Mouse (Mus musculus): ENCODE results near the gene Jund. TPM values are rescaled to one million over a fixed set of nuclear protein-coding genes. Genes with fewer than 3 reads are reported as not detected.

Jund gene
- 16.3 TPM for polyA plus RNA-seq (2014; fragmentation: Illumina TruSeq; extraction: RNeasy Lipid Tissue Mini Kit (QIAGEN cat#74804); ENCODE audit: low read depth, low replicate concordance)

GRCm38 (mm10) chr8:70698310-70699109, at the start of gene Jund:
Gene Jund, plus strand, starts transcription at chr8:70698949.

GRCm38 (mm10) chr8:70660273-70660725, 38.5 kb upstream of the Jund start, which contains the start of gene Pgpep1:
Gene Pgpep1, minus strand, starts transcription at chr8:70660388.

GRCm38 (mm10) chr8:70673079-70673856, 25.5 kb upstream of the Jund start, which contains the start of gene Lsm4:
Gene Lsm4, plus strand, starts transcription at chr8:70673248.

GRCm38 (mm10) chr8:70703287-70703686, 4.5 kb downstream of the Jund start, which contains the start of gene Iqcn:
Gene Iqcn, plus strand, starts transcription at chr8:70703457.

GRCm38 (mm10) chr8:70718297-70718696, 19.5 kb downstream of the Jund start, which contains the start of gene Gm3336:
Gene Gm3336, plus strand, starts transcription at chr8:70718543.

GRCm38 (mm10) chr8:70723486-70724210, 24.9 kb downstream of the Jund start, which contains the start of gene Pde4c:
Gene Pde4c, plus strand, starts transcription at chr8:70723720.

Other genes starting within 250 kb of the Jund start
- gene Klhl26, start 222.0 kb upstream of the Jund start, polyA plus RNA-seq (2014; fragmentation: Illumina TruSeq; extraction: RNeasy Lipid Tissue Mini Kit (QIAGEN cat#74804); ENCODE audit: low read depth, low replicate concordance): 2.1 TPM
- not detected for gene Tmem59l, start 211.6 kb upstream of the Jund start, polyA plus RNA-seq (2014; fragmentation: Illumina TruSeq; extraction: RNeasy Lipid Tissue Mini Kit (QIAGEN cat#74804); ENCODE audit: low read depth, low replicate concordance)
- not detected for gene Crlf1, start 205.8 kb upstream of the Jund start, polyA plus RNA-seq (2014; fragmentation: Illumina TruSeq; extraction: RNeasy Lipid Tissue Mini Kit (QIAGEN cat#74804); ENCODE audit: low read depth, low replicate concordance)
- 0.77 TPM for gene Rex1bd, start 192.2 kb upstream of the Jund start, polyA plus RNA-seq (2014; fragmentation: Illumina TruSeq; extraction: RNeasy Lipid Tissue Mini Kit (QIAGEN cat#74804); ENCODE audit: low read depth, low replicate concordance)
- 2.4 TPM for gene Uba52, start 188.1 kb upstream of the Jund start, polyA plus RNA-seq (2014; fragmentation: Illumina TruSeq; extraction: RNeasy Lipid Tissue Mini Kit (QIAGEN cat#74804); ENCODE audit: low read depth, low replicate concordance)
- 2.8 TPM for gene Fkbp8, start 171.2 kb upstream of the Jund start, polyA plus RNA-seq (2014; fragmentation: Illumina TruSeq; extraction: RNeasy Lipid Tissue Mini Kit (QIAGEN cat#74804); ENCODE audit: low read depth, low replicate concordance)
- 9.4 TPM for gene Kxd1, start 171.0 kb upstream of the Jund start, polyA plus RNA-seq (2014; fragmentation: Illumina TruSeq; extraction: RNeasy Lipid Tissue Mini Kit (QIAGEN cat#74804); ENCODE audit: low read depth, low replicate concordance)
- 0.32 TPM for gene Ell, start 159.5 kb upstream of the Jund start, polyA plus RNA-seq (2014; fragmentation: Illumina TruSeq; extraction: RNeasy Lipid Tissue Mini Kit (QIAGEN cat#74804); ENCODE audit: low read depth, low replicate concordance)
- gene Isyna1, start 104.6 kb upstream of the Jund start, polyA plus RNA-seq (2014; fragmentation: Illumina TruSeq; extraction: RNeasy Lipid Tissue Mini Kit (QIAGEN cat#74804); ENCODE audit: low read depth, low replicate concordance): not detected
- not detected for gene Ssbp4, start 90.1 kb upstream of the Jund start, polyA plus RNA-seq (2014; fragmentation: Illumina TruSeq; extraction: RNeasy Lipid Tissue Mini Kit (QIAGEN cat#74804); ENCODE audit: low read depth, low replicate concordance)
- gene Lrrc25, start 82.8 kb upstream of the Jund start, polyA plus RNA-seq (2014; fragmentation: Illumina TruSeq; extraction: RNeasy Lipid Tissue Mini Kit (QIAGEN cat#74804); ENCODE audit: low read depth, low replicate concordance): not detected
- not detected for gene Gdf15, start 66.5 kb upstream of the Jund start, polyA plus RNA-seq (2014; fragmentation: Illumina TruSeq; extraction: RNeasy Lipid Tissue Mini Kit (QIAGEN cat#74804); ENCODE audit: low read depth, low replicate concordance)
- gene Pgpep1, start 38.6 kb upstream of the Jund start, polyA plus RNA-seq (2014; fragmentation: Illumina TruSeq; extraction: RNeasy Lipid Tissue Mini Kit (QIAGEN cat#74804); ENCODE audit: low read depth, low replicate concordance): 45.6 TPM
- gene Lsm4, start 25.7 kb upstream of the Jund start, polyA plus RNA-seq (2014; fragmentation: Illumina TruSeq; extraction: RNeasy Lipid Tissue Mini Kit (QIAGEN cat#74804); ENCODE audit: low read depth, low replicate concordance): not detected
- not detected for gene Iqcn, start 4.5 kb downstream of the Jund start, polyA plus RNA-seq (2014; fragmentation: Illumina TruSeq; extraction: RNeasy Lipid Tissue Mini Kit (QIAGEN cat#74804); ENCODE audit: low read depth, low replicate concordance)
- not detected for gene Gm3336, start 19.6 kb downstream of the Jund start, polyA plus RNA-seq (2014; fragmentation: Illumina TruSeq; extraction: RNeasy Lipid Tissue Mini Kit (QIAGEN cat#74804); ENCODE audit: low read depth, low replicate concordance)
- 1.3 TPM for gene Pde4c, start 24.8 kb downstream of the Jund start, polyA plus RNA-seq (2014; fragmentation: Illumina TruSeq; extraction: RNeasy Lipid Tissue Mini Kit (QIAGEN cat#74804); ENCODE audit: low read depth, low replicate concordance)
- 2.5 TPM for gene Rab3a, start 55.7 kb downstream of the Jund start, polyA plus RNA-seq (2014; fragmentation: Illumina TruSeq; extraction: RNeasy Lipid Tissue Mini Kit (QIAGEN cat#74804); ENCODE audit: low read depth, low replicate concordance)
- 0.65 TPM for gene Mpv17l2, start 62.0 kb downstream of the Jund start, polyA plus RNA-seq (2014; fragmentation: Illumina TruSeq; extraction: RNeasy Lipid Tissue Mini Kit (QIAGEN cat#74804); ENCODE audit: low read depth, low replicate concordance)
- gene Pik3r2, start 77.8 kb downstream of the Jund start, polyA plus RNA-seq (2014; fragmentation: Illumina TruSeq; extraction: RNeasy Lipid Tissue Mini Kit (QIAGEN cat#74804); ENCODE audit: low read depth, low replicate concordance): 1.5 TPM
- gene Mast3, start 106.1 kb downstream of the Jund start, polyA plus RNA-seq (2014; fragmentation: Illumina TruSeq; extraction: RNeasy Lipid Tissue Mini Kit (QIAGEN cat#74804); ENCODE audit: low read depth, low replicate concordance): 1.2 TPM
- gene Il12rb1, start 109.5 kb downstream of the Jund start, polyA plus RNA-seq (2014; fragmentation: Illumina TruSeq; extraction: RNeasy Lipid Tissue Mini Kit (QIAGEN cat#74804); ENCODE audit: low read depth, low replicate concordance): not detected
- 0.73 TPM for gene Arrdc2, start 140.8 kb downstream of the Jund start, polyA plus RNA-seq (2014; fragmentation: Illumina TruSeq; extraction: RNeasy Lipid Tissue Mini Kit (QIAGEN cat#74804); ENCODE audit: low read depth, low replicate concordance)
- gene Kcnn1, start 164.3 kb downstream of the Jund start, polyA plus RNA-seq (2014; fragmentation: Illumina TruSeq; extraction: RNeasy Lipid Tissue Mini Kit (QIAGEN cat#74804); ENCODE audit: low read depth, low replicate concordance): 1.1 TPM
- gene Ccdc124, start 175.0 kb downstream of the Jund start, polyA plus RNA-seq (2014; fragmentation: Illumina TruSeq; extraction: RNeasy Lipid Tissue Mini Kit (QIAGEN cat#74804); ENCODE audit: low read depth, low replicate concordance): not detected
- gene Slc5a5, start 193.8 kb downstream of the Jund start, polyA plus RNA-seq (2014; fragmentation: Illumina TruSeq; extraction: RNeasy Lipid Tissue Mini Kit (QIAGEN cat#74804); ENCODE audit: low read depth, low replicate concordance): not detected
- 21.7 TPM for gene Rpl18a, start 198.5 kb downstream of the Jund start, polyA plus RNA-seq (2014; fragmentation: Illumina TruSeq; extraction: RNeasy Lipid Tissue Mini Kit (QIAGEN cat#74804); ENCODE audit: low read depth, low replicate concordance)
- 0.65 TPM for gene Map1s, start 207.0 kb downstream of the Jund start, polyA plus RNA-seq (2014; fragmentation: Illumina TruSeq; extraction: RNeasy Lipid Tissue Mini Kit (QIAGEN cat#74804); ENCODE audit: low read depth, low replicate concordance)

Data from kidney, adult 10 weeks (tissue).